Mouse (Mus musculus) v-Abl transformed pro-B cells (cell line): ENCODE measurements around the gene Tbc1d10a.

Source experiments
- in situ Hi-C, 2 experiments: fragments of 400-800 bp; cut with MboI; formaldehyde crosslinking; loops; one replicate each; pipeline ENCODE4 v1.15.1; 2025; ENCODE audit not compliant: unreplicated experiment in 2 of 2

Gene Tbc1d10a

DNA sequence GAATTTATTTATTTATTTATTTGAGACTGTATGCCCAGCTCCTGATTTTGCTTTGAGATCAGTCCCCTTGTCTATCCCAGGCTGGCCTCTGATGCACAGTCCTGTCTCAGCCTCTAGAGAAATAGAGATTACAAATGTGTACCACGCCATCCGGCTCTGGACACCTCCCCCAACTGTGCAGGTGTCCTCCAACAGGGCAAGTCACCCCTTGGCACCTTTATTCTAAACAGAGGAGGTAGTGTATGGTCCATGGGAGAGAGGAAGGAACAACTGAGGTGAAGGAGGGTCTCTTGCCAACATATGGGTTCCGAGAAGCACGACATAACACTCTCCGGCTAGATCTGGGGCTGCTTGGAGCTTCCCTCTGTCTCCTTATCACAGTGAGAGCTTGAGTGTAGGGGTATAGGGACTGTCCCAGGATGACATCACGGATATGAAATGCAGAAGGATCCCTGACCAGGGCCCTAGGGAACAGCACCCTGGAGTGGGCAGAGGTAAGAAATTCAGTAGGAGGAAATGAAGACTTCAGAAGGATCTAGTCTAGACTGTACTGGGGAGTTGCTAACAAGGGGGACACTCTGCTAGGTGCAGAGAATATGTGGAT, 48.6 kb downstream of the Tbc1d10a start:
- in situ Hi-C loops = no loop called here

DNA sequence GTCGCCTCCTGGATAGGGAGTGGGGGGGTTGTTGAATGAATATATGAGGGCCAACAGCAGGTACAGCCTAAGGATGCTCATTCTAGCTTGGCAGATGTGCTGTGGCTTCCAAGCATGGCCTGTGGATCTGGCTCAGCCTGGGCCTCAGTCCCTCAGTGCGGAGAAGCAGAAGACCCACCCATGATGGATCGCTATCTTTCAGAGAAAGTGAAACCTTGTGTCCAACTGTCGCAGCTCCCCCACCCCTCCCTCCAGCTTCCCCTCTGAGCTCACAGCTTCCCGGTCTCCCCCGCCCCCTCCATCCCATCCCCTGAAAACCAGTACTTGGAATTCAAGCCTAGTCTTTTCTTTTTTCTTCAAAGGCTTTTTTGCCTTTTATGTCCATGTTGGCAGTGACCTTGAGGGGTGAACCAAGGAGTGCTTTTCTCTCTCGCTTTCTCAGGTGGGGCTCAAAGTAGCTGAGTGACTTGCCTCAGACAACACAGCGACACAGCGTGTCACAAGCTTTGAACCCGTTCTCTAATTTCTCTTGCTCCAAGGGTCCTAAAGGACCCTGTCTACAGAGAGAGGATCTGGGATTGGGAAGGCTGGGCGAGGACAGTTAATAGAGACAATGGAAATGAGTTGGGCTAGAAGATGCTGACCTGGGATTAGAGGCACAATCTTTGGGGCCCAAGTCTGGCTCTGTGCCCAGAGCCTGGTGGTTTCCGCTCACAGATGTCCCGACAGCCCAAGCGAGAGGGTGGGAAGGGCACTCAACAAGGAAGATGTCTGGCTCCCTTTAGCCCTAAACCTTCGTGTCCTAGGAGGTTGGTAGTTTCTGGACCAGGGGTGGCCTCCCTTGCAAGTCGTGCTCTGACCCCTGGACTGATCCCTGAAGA, 49.3 kb downstream of the Tbc1d10a start, which contains the start of gene Osm:
Osm (plus strand) TSS at position 756 of the 881 bp plus-strand sequence.
- in situ Hi-C loops = no loop called here

DNA sequence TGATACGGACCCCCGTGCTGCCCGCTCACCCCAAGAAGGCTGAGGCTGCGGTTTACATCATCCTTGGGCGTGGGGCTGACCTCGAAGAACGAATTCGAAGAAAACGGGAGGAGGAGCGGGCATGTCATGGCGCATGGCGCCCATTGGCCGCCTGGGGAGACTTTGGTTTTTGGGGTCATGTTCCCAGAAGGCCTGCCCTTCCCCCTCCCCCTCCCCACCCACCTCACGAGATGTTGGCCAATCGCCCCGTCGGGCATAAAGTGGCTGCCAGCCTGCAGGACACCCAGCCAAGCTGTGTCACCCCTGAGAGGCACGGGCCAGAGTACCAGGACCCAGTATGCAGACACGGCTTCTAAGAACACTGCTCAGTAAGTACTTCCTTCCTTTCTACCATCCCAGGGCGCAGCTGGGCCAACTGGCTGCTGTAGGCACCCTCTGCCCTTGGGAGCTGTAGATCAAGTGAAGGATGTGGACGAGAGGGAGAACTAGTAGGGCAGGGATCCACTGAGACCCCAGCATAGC, 50.0 kb downstream of the Tbc1d10a start:
- in situ Hi-C loops = no loop called here

DNA sequence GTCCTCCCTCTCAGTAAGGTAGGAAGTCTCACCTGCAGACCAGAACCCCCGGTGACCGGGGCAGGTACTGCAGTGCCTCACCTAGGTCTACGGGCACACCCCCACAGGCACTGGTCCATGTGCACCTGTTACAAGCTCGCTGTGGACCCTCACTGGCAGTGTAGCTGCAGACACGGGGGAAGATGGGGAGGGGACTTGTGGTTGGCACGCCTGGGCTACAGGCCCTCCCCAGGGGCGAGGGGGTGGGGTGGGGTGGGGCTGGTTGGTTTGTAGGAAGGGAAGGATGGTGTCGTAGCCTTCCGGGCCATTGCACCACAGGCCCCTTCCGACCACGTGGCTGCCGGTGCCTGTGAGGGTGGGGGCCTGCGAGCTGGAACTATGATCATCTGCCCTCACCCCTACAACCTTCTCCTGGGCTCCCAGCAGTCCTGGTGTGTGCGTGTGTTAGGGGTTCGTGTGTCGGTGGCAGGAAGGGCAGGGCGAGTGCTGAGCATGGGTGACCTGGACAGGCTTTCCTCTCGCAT, 50.9 kb downstream of the Tbc1d10a start:
- in situ Hi-C loops = no loop called here

DNA sequence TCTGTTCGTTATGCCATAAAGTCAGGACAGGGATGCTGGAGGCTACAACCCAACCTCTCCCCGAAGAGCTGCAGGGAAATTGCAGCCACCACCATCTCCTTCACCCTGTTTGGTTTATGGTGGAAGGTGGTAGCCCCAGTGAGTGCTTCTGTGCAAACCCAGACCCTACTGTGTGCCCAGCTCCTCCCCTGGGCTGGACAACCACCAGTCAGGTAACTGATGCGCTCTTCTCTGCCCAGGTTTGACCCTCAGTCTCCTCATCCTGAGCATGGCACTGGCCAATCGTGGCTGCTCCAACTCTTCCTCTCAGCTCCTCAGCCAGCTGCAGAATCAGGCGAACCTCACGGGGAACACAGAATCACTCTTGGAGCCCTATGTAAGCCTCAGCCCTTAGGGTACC, 51.6 kb downstream of the Tbc1d10a start:
- in situ Hi-C loops = no loop called here

DNA sequence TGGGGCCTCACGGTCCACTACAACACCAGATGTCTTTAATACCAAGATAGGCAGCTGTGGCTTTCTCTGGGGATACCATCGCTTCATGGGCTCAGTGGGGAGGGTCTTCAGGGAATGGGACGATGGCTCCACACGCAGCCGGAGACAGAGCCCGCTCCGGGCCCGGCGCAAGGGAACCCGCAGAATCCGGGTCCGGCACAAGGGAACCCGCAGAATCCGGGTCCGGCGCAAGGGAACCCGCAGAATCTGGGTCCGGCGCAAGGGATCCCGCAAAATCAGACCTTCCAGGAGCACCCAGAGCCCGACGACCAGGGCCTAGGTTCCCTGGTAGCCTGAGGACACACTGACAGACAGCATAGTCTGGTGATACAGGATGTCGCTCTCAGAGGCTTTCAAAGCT, 53.1 kb downstream of the Tbc1d10a start:
- in situ Hi-C loops = no loop called here

DNA sequence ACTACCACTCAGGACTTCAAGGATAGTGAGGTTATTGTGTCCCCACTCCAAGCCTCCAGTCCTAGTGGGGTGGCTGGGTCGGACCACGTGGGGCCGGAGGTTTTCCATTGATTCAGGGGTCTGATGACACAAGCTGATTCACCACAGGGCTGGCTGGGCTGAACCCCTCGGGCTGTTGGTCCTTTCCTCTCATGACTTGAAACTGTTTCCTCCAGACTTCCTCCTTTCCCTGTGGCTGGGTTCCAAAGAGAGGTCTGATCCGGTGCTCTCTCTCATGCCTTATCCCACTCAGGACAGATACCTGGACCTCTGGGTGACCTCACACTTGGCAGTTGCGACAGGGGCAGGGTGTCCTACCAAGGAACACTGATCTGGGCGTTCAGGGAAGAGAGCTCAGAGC, 53.6 kb downstream of the Tbc1d10a start:
- in situ Hi-C loops = no loop called here

DNA sequence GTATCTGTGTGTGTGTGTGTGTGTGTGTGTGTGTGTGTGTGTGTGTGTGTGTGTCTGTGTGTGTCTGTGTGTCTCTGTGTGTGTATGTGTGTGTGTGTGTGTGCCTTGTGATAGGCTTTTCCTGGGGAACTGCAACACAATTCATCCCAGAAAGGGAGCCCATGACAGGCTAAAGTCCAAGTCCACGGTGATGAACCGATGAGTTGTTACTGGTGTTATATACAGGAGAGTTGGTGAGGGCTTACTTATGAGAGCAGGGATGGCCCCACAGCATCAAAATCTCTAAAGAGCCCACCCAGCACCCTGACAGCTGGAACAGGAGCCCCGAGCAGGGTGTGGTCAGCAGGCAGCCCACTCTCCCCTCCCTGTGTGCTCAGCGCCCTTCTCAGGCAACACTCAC, 54.6 kb downstream of the Tbc1d10a start:
- in situ Hi-C loops = no loop called here

DNA sequence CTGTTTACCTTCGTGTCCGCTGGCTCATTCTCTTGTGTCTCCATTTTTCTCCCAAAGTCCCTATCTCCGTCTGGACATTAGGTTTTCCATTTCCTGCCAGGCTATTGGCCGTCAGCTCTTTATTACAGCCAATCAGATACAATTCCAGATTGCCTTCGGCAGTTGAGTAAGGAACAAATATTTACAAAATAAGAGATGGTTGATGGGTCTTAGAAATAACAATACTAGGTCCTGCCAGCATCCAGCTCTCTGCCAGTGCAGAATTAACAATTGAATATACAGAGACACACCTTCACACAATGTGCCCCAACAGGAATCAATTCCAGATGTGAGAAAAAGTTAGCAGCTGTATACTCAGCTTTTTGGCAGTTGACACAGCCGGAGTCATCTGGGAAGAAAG, 59.5 kb downstream of the Tbc1d10a start:
- in situ Hi-C loops = no loop called here

DNA sequence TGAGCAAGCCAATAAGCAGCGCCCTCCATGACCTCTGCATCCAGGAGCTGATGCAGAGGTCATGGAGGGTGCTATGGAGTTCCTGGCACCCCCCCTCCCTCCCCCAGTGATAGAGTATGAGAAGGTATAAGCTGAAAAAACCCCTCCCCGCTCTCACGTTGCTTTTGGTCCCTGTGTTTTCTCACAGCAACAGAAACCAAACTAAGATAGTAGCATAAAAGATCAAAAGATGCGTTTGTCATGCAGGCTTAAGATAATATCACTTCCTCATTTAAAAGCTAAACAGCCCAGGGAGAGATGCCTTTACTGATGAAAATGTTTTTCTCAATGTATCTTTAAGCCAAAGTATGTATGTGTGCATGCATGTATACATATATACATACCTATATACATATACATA, 60.0 kb downstream of the Tbc1d10a start:
- in situ Hi-C loops = no loop called here

DNA sequence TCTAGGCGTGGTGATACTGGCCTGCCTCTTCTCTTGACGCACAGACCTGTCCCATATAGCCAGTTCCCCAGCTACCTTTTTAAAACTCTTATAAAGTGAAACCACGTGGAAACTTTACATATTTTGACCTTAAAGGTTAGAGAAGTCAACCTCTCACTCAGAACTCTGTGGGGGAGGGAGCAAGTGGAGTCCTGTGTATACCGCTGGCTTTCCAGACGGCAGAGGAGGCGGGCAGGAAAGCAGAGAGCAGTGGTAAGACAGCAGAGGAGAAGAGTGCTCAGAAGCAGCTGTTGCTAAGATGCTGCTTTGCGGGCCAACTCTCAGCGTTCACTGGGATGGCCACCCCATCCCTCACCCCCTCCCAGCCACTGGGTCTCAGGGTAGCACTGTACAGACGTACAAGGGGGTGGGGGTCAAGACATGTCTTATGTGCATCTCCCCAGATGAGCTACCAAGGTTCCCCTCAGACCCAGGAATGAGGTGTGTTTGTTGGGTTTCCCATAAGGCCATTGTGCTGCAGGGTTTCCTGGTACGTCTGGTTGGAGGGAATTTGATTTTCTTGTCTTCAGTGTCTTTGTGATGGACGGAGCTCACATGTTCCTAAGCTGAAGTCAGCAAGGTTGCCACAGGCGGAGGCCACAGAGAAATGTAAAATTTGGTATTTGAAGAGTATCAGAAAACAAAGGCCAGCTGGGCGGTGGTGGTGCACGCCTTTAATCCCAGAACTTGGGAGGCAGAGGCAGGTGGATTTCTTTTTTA, 60.8 kb downstream of the Tbc1d10a start:
- in situ Hi-C loops = no loop called here

DNA sequence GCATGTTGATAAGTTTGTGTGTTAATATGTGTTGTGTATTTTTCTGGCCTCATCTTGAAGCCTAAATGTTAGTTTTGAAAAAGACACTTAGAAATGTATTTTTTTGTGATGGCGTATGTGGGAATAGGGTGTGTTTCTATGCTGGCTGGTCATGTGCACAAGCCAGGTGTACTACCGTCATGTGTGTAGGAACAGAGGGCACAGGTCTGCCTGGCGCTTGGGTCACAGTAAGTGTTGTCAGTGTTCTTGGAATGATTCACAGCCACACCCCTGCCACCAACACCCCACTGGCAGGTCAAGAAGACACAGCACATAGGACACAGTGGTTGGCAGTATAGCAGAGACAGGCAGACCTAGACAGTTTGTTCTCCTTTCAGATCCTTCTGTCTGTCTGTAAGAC, 62.6 kb downstream of the Tbc1d10a start:
- in situ Hi-C loops = no loop called here

DNA sequence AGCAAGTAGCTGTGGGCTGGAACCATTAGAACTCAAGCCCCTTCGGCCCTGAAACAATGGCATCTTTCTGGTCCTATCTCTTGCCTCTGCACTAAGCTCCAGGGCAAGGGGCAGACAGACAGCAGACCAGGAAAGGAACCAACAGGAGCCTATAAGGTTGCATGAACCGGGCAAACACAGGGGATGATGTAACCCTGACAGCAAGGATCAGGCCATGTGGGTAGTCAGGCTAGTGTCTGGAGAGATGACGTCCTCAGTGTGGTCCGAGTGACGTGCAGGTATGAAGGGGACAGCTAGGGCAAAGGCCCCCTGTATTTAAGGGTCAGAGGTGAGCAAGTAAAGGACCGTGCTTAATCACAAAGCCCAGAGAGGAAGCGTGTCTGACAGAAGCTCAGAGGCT, 63.7 kb downstream of the Tbc1d10a start:
- in situ Hi-C loops = no loop called here

DNA sequence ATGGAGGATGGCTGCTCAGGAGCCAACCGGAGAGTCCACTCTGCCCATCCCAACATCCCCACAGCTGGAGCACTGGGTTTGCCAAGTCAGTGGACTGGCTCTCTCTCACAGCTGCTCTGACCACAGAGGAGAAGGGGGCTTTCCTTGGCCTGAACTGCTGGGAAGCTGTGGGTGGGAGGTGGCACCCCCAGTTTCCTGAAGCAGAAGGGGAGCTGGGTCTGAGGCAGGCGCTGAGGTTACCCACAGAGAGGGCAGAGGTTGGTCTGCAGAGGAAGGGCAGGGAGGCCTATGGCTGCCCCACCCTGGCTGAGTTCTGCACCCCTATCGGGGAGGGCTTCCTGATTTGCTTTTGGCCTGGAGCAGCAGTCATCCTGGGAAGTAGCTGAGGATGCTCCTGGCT, 64.8 kb downstream of the Tbc1d10a start:
- in situ Hi-C loops = no loop called here

DNA sequence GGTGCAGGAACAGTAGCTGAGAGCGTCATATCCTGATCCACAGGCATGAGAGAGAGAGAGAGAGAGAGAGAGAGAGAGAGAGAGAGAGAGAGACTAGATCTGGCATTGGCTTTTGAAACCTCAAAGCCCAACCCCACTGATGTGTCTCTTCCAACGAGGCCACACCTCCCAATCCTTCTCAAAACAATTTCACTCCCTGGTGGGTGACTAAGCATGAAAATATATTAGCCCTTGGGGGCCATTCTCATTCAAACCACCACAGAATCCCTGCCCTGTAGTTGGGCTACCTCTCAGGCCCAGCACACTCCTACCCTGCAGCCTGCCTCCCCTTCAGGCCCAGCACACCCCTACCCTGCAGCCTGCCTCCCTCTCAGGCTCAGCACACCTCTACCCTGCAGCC, 66.3 kb downstream of the Tbc1d10a start:
- in situ Hi-C loops = no loop called here

DNA sequence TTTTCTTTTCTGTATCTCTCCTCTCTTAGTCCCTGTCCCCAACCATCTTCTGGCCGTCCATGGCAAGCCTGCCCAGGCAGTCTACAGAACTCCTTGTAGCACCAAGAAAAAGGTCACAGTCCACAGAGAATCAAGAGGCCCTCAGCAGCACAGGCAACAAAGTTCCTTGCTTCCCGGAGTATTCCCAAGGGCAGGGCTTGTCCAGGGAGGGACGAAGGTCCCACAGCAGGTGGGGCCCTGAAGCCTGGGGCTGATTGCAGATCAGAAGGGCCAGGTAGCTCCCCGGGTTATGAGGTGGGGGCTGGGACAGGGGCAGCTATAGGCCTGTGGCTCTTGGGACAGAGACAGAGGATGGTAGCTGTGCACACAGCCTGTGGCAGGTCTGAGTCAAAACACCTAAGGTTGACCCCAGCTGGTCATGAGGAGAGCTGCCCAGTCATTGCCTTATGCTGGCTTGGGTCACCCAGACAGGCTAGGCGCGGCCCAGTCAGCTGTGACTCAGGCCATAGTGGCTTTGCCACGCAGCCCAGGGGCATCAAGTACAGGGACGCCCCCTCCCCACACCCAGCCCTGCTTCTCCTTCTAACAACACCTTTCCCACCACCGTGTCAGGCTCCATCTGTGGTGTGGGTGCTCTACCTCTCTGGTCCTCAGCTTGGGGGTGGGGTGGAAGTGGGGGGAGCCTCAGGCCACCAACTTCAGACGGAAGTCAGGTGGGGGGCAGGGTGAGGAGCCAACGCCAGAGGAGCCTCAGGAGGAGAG, 70.4 kb downstream of the Tbc1d10a start, which contains the start of gene Lif:
Lif (plus strand) TSS at position 712 of the 762 bp plus-strand sequence.
- in situ Hi-C loops = loop anchor here (5.0 kb wide), 5 partner anchors 35 to 580 kb away; no protein-coding TSS in a partner anchor

DNA sequence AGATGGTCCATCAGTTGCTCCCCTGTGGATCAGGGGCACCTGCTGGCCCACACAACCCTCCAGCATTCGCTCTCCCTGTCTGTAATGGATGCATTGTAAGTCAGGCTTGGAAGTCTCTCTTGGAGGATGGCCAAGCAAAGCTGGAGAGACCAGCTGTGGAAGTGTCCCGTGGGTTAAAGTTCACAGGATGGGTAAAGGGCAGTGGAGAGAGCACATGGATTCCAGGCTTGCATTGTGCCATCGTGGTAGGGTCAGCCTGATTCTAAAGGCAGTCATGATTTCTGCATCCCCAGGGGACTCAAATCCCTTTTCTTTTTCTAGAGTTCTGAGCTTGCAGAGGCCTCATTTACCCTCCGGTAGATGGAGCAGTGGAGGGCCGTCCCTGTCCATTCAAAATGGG, 71.2 kb downstream of the Tbc1d10a start:
- in situ Hi-C loops = loop anchor here (5.0 kb wide), 5 partner anchors 35 to 580 kb away; no protein-coding TSS in a partner anchor

DNA sequence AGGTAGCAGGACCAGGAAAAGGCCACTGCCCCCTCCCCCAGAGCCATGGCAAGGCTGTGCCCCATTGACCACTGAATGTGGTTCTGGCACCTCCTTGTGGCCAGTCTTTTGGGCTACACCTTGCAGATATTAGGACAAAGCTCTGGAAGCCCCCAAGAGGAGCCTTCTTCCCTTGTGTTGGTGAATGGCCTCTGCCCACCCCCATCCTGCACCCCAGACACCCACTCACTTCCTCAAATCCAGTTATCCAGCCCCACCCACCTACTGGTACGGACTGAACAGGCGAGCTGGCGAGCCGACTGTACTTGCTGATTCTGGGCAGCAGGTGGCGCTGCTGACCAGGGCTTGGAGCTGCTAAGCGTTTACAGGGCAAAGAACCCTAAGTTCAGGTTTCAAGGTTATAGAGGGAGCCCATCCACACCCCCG, 72.1 kb downstream of the Tbc1d10a start:
- in situ Hi-C loops = loop anchor here (5.0 kb wide), 5 partner anchors 36 to 579 kb away; no protein-coding TSS in a partner anchor

DNA sequence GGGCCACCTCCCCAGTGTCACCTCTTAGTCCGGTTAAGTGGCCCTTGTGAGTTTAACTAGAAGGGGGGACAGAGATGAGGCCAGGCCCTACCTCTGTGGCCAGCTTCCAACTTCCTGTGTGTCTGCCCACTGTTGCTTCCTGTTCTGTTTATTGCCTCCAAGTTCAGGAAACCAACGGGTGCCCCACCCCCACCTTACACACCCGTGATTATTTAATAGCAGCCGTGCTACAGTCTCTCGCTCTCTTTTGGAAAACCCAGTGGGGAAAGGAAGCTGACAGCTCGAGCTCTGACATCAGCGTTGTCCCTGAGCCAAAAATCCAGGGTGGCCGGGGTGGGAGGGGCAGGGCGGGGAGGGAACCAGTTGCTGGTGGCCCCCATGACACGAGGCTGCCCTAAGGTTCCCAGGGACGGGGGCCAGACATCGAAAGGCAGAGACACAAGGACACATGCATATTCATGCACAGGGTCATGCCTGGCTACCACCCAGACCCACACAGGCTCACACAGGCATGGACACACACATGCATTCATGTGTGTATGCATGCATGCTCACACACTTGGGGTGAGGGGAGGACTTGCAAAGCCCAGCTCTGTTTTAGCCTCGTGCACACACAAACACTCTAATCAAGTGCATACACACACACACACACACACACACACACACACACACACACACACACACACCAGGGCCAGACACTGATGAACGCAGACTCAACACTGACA, 74.0 kb downstream of the Tbc1d10a start:
- in situ Hi-C loops = no loop called here
